Mouse (Mus musculus) left cerebral cortex, adult 6 months (tissue): ENCODE data around the gene Inafm2. TPM values are rescaled to one million over a fixed set of nuclear protein-coding genes. Genes with fewer than 3 reads are reported as not detected.

ENCODE experiments used
- long read RNA-seq, 2 experiments: library from polyadenylated mRNA; unstranded; transcript quantifications; one replicate each; pipeline ENCODE4 v2.0.0; 2019 to 2020
- polyA plus RNA-seq: library from polyadenylated mRNA; unstranded; fragments of <200 nt; fragmentation: Nextera tagmentation; gene quantifications from 2 replicates; pipeline ENCODE4 v1.2.3, GENCODE M21; 2021

The Inafm2 gene
- polyA plus RNA-seq, result 46.4 and 71.6 TPM in 2 replicates
- long read RNA-seq, experiment 1, transcript Inafm2-201 (1 exons, 3,053 nt), result major isoform, 9 of 9 reads
- long read RNA-seq, experiment 1, partial matches to known transcripts, result 0 of 9 reads
- long read RNA-seq, experiment 1, other reads (novel, unspliced or antisense), result 0 of 9 reads
- long read RNA-seq, experiment 2, transcript Inafm2-201 (1 exons, 3,053 nt), result major isoform, 125 of 125 reads
- long read RNA-seq, experiment 2, partial matches to known transcripts, result 0 of 125 reads
- long read RNA-seq, experiment 2, other reads (novel, unspliced or antisense), result 0 of 125 reads

DNA sequence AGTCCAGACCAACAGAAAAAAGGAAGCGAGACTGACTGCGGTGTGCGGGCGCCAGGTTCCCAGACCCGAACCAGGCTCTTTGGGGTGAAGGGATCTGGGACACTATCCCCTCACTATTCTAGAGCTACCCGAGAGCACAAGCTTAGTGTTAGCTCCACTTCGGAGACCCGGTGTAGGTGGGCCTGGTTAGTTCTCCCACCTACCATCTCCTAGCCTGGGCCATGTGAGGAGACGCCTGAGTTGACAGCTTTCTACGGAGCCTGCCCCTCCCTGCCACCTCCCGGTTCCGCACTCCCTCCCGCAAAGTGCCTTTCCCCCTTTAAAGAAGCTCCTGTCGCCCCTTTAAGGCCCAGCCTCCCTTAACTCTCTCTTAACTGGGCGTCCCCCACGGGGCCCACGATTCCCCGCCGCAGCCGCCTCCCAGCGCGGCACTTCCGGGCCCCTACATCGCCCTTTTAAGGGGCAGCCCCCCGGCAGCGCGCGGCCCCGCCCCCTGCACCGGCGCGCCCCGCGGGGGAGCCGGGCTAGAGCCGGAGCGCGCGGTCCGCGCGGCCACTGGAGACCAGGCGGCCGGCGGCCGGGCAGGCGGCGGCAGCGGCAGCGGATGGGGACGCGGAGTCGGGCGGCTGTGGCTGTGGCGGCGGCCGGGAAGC lies at the start of gene Inafm2:
Inafm2 (plus strand) TSS at position 527 of the 653 bp plus-strand sequence.

DNA sequence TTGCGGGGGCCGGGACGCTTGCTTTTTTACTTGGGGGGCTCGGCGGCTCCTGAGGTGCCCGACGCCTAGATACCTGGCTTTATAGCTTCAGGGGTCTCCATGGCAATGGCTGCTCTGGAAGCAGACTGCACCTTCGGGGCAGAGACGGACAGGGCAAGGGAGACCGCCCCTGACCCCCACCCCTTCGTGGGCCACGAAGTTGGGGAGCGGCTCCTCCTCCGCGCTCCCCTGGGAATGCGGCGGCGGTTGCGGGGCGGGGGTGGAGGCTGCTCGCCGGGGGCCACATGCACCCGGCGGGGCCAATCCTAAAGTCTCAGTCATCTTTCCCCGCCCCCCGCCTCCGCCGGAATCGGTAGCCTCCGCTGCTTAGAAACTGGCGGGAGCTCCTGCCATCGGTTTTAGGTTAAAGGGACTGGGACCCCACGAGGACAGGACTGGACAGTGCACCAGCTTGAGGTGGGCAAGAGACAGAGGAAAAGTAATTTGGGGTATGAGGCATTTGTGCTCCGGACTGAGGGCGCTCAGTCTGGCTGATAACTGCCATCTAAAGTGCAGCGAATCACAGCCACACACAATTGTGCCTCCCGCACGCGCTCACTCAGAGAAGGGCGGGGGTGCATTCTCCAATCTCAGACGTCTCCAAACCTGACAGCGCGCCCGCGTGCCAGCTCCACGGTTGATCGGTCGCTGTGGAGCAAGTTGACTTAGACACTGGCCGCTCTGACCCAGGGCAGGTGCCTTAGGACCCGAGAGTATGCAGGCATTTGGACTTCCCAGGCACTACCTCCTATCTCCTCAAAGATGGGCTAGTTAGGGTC lies 41.4 kb upstream of the Inafm2 start, which contains the start of gene Ankrd63:
Ankrd63 (minus strand) TSS at position 51 of the 818 bp plus-strand sequence.

DNA sequence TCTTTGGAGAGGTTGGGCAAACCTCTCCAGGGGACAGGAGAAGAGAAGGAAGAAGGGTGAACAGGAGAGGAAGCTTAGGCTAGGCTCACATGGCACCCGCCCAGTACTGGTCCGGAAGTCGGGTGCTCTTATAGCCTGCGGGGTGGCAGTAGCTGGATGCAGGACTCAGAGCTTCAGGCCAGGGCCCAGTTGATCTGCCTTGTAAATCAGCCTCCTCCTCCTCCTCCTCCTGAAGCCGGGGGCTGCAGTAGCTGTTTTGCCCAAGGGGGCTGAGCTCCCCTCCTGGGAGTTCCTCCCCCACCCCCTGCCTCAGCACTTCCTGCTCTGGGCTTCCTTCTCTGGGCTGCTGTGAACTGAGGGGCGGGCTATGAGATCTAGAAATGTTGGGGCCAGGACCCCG lies 17.2 kb upstream of the Inafm2 start, which contains the start of gene Plcb2:
Plcb2 (minus strand) TSS at position 102 of the 400 bp plus-strand sequence.

DNA sequence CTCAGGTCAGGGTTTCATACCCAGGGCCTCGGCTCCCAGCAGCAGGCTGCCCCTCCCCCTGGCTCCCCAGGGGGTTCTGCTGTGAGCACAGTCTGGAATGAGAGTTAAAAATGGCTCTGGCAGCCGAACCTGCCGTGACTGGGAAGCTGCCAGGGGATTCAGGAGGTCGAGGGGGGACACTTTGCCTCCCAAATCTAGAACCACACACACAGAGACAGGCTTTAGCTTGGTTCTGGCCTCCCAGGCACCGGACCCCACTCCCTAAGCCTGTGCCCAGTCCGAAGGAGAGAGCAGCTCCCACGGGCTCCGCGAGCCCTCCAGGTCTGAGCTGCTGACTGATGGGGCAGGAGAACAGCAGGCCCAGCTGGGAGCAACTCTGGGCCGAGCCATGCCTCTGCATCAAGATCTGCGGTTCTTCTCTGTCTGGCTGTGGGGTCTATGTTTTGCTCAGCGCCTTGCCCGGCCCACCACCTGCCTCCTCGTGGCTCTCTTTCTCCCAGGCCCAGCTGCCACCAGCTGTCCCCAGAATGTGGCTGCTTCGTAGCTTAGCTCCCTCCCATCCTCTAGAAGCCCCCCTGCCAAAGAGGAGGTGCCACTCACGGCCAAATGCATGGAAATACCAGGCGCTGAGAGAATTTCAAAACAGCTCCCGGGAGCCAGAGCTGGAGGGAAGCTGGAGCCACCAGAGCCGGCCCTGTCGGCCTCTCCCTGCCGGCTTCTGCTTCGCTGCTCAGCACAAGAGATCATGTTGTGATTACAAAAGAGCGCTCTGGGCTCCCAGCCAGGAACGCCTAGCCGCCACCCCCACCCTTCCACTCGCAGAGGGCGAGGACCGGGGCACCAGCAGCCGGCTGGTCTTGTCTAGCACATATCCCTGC lies 16.6 kb downstream of the Inafm2 start, which contains the start of gene Ccdc9b:
Ccdc9b (minus strand) TSS at position 756 of the 878 bp plus-strand sequence.

DNA sequence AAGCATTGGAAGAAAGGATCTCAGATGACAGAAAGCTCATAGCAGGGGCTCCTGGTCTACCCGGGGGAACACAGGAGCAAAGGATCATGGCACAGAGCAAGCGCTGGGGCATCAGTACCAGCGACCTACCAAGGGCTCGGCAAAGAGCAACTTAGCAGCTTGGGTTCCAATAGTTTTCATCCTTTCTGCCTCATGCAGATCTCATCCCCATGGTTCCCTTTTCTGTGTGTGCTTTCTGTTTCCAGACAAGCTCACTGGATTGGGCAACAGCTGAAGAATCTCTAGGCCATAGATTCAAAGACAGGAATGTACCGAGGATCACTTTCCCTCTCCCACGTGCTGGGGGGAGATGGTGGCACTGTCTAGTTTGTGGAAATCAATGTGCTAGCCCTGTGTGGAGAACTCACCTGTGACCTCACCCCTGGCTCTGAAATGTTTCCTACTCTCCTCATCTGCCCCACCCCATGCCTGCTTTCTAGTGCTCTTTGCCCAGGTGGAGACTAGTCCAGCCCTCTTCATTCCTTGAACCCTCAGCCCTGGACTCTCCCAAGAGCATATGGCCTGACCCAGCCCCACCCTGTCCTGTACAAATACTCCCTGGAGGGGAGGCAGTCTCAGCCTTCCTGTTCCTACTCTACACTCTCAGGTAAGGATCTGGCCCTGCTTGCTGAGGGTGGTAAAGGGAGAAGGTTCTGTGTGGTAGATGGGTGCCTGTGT lies 26.8 kb downstream of the Inafm2 start, which contains the start of gene Phgr1:
Phgr1 (plus strand) TSS at position 612 of the 717 bp plus-strand sequence.

DNA sequence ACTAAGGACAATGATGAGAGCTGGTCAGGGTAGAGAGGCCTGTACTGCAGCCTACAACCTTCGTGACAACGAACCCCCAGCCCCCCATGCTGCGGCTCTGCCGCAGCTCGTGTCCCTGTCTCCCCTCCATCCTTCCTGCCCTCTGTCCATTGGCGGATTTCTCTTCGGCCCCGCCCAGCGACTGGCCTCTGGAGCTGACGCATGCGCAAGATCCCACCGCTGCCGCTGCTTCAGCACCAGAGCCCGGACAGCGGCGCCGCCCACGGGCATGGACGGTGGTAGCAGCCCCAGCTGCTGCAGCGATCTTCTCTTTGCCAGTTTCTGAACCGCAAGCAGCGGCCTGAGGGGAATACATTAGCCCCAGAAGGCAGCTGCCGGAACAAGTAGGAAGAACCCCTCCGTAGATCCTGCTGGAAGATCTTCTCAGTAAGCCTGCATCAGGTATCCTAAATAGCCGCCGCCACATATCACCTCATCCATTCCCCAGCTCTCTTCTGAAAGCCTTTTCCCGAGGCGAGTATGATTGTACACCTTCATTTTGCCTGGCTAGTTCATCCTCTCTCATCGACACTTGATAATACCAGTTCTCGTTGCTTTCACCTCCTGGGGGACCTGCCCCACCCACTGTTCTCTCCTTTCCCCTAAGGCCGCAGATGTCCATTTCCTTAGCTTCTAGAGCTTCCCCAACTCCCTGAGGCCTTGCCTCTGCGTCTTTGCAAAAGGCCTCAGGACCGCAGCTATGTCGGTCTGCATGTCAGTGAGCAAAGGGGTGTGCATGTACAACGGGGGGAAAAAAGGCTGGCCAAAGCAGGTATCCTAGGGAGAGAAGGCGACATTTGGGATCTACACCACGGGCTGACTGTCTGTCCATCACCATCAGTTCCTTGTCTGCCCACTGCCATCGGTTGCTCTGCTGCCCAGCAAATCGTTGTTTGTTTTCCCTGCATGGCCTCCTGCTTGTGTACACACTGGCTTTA lies 34.2 kb downstream of the Inafm2 start, which contains the start of gene Disp2:
Disp2 (plus strand) TSS at position 216 of the 977 bp plus-strand sequence.

Other genes with a start within 250 kb of the Inafm2 start
- gene Bmf, start 196.1 kb upstream of the Inafm2 start, polyA plus RNA-seq, result 0.69 and 0.70 TPM in 2 replicates
- gene Bub1b, start 147.5 kb upstream of the Inafm2 start, polyA plus RNA-seq, result 0.28 and 0.49 TPM in 2 replicates
- gene Pak6, start 82.5 kb upstream of the Inafm2 start, polyA plus RNA-seq, result 23.3 and 25.5 TPM in 2 replicates
- 5.6 and 7.1 TPM in 2 replicates for gene Ankrd63, start 41.8 kb upstream of the Inafm2 start, polyA plus RNA-seq
- gene Plcb2, start 17.3 kb upstream of the Inafm2 start, polyA plus RNA-seq, result 1.9 and 2.2 TPM in 2 replicates
- gene Ccdc9b, start 16.9 kb downstream of the Inafm2 start, polyA plus RNA-seq, result 0.24 and 0.29 TPM in 2 replicates
- not detected in 2 replicates for gene Phgr1, start 27.0 kb downstream of the Inafm2 start, polyA plus RNA-seq
- 111 and 146 TPM in 2 replicates for gene Disp2, start 34.0 kb downstream of the Inafm2 start, polyA plus RNA-seq
- gene Knstrn, start 68.2 kb downstream of the Inafm2 start, polyA plus RNA-seq, result 0.59 and 0.88 TPM in 2 replicates
- 34.8 and 39.4 TPM in 2 replicates for gene Ivd, start 116.2 kb downstream of the Inafm2 start, polyA plus RNA-seq
- gene Bahd1, start 154.6 kb downstream of the Inafm2 start, polyA plus RNA-seq, result 2.9 and 3.2 TPM in 2 replicates
- gene Chst14, start 180.7 kb downstream of the Inafm2 start, polyA plus RNA-seq, result 1.9 and 3.1 TPM in 2 replicates